Mouse (Mus musculus) fat pad, adult 2 months (tissue): Measurements from ENCODE around the gene Gtf2a2.

Source experiments
- DNase-seq: peaks from one replicate; pipeline ENCODE4 v3.0.0-alpha.2; 2011; ENCODE audit warnings: low read depth, low spot score; ENCODE audit errors: extremely low read depth

Gtf2a2 gene

DNA sequence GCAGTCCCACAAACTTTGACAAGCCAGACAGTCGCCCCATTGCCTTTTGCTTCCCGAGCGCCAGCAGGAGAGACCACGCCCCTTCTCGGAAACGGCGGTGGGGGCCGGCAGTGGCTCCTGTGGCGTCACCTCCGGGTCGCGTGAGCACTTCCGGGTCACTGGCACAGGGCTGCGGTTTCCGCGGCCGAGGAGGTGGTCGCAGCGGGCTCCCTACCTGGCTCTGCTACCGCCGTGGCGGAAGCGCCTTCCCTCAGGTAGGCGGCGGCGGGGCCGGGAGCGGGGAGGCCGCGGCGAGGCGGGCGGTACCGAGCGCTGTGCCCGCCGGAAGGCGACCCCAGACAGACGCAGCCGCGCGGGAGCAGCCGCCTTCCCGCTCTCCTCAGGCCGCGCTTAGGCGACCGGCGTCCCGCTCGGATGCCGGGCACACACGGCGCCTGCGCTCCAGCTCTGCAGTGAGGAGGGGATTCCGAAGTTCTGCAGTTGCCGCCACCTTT lies at the start of gene Gtf2a2:
Gtf2a2 (plus strand) TSS at position 143 of the 494 bp plus-strand sequence.
- DNase-seq = no peak

DNA sequence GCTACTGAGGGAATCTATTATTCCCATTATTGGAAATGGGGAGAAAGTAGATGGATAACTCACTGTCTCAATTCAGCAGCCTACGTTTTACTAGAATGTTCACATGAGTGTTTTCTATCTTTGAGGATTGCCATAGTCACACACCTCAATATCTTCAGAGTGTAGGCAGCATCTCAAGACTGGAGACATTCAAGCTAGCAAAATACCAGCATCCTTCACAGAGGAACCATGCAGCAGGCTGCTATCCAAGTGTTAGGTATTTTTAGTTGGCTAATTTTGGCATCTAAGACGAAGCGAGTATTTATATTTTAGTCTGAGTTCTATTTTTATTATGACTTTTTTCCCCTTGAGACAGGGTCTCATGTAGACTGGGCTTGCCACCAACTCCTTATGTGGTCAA lies 48.0 kb upstream of the Gtf2a2 start:
- DNase-seq = no peak

DNA sequence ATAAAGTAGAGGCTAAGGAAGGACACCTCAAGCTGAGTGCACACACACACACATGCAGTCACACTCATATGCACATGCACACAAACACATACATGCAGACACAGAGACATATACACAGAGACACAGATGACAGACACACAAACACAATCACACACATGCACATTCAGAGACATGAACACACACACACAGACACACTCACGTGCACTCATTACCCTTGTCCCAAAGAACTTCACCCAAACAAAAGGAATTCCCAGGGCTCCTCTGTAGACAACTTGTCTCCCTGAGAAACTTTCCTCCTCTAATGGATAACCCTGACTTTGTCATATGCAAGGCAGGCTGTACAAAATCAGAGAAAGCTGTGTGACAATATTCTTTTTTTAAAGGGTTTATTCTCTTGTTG lies 26.8 kb upstream of the Gtf2a2 start:
- DNase-seq = no peak

DNA sequence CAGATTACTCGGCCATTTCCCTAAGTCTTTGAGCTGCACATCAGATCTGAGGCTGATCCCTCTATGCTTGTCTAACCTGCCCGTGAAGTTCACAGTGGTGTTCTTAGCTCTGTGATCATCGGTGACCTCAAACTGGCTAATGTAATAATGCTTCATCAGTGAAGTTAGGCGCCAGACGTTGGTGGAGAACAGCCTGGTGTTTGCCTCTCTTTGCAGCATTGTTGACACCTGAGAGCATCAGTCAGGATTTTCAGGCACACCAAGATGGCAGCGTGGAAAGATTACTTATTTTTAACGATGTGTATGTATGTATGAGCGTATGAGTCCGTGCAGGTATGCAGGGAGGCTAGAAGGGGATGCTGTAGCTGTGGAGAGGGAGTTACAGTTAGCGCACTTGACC lies 26.3 kb upstream of the Gtf2a2 start:
- DNase-seq = no peak

DNA sequence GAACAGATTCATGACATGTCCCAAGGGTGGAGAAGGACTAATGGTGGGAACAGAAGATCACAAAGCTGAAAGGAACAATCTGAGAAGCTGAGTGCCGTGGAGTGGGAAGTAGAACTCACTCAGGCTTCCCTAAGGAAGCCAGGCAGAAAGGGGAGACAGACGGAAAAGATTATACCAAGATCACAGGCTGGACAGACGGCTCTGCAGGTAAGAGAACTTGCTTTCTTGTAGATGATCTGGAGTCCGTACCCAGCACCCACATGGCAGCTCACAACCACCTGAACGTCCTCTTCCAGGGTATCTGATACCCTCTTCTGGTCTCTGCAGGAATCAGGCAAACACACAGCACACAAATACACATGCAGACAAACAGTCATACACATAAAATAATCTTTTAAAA lies 25.8 kb upstream of the Gtf2a2 start:
- no peak for DNase-seq

DNA sequence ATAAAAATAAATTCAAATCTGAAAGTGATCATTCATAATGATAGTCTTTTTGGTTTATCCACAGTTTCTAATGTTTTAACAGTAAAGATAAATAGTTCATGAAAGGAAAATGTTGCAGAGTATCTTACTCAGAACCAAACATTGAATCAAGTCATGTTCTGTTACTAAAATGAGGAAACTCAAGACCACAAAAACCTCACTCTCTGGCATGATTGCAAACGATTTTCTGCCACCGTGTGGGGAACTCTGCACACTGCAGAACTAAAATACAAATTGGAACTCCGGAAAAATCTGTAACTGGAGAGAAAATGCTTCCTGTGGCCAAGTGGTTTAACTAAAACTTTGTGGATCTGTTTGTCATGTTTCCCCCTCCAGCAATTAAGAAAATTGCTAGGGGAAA lies 24.8 kb upstream of the Gtf2a2 start:
- no peak for DNase-seq

DNA sequence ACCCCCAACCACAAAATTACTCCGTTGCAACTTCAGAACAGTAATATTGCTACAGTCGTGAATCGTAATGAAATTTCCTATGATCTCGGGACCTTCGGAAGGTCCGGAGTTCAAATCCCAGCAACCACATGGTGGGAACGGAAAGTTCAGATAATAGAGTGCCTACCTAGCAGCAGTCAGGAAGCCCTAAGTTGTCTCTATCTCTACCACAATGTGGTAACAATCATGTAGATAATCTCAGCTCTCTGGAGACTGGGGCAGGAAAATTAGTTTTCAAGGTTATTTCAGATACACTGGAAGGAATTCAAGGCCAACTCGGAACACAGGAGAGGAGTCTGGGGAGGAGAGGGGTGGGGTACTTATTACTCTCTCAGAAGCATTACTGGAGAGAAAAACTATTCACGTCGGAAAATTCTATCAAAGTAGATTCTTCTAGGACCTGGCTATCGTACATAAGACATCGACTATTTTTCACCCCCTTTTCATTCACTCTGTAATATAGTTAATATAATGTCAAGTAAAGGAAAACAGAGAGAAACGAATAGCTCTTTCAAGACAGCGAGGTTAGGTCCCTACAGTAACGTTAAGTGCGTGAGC lies 23.5 kb upstream of the Gtf2a2 start:
- DNase-seq = no peak

DNA sequence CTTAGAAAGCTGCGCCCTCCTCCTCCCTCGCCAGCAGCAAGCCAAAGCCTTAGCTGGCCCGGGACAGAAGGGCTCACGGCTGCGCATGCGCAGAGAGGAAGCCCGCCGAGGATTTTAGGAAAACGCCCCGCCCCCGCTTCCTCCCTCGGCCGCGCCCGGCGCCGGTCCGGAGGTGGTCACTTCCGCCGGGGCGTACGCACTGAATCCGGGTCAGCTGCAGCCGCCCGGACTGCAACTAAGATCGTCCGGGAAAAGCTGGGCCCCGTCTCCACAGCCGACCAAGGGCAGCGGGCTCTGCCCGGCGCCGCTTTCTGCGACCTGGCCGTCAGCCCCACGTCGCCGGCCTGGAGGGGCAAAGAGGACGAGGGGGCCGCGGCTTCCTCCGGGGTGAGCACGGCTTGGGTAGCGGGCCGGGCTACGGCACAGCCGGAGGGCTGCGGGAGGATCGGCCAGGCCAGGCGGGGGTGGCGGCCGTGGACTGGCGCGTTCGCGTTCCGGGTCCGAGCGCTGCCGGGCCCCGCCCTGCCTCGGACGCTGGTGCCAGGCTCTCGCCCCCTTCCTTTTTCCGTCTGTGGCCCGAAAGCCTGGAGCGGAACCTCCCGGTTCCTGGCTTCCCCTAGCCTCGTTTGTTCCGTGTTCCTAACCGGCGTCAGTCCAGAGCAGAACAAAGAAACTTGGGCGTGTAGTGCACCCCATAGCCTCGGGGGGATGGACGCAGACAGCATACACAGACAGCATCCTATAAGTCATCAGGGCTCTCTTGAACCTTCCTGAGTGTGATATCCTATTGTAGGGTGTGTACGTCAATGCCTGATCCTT lies 22.8 kb upstream of the Gtf2a2 start, which contains the start of gene Bnip2:
Bnip2 (plus strand) TSS at position 164 of the 819 bp plus-strand sequence.
- DNase-seq = peak; percentile 37

DNA sequence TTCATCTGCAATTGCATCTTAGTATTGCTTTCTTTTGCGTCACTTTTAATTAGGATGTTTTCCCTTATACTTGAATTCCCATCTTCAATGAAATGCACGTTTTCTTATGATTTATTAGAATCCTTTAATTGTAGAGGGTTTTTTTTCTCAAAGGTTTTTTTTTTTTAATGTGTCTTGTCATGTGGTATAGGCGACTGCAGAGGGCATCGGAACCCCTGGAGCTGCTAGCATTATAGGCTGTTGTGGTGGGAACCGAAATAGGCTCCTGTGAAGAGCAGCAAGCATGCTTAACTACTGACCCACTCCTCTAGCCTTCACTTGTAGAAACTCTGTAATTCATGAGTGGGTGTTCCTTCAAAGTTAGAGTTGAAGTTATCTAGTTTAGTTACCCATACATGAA lies 22.0 kb upstream of the Gtf2a2 start:
- no peak for DNase-seq

DNA sequence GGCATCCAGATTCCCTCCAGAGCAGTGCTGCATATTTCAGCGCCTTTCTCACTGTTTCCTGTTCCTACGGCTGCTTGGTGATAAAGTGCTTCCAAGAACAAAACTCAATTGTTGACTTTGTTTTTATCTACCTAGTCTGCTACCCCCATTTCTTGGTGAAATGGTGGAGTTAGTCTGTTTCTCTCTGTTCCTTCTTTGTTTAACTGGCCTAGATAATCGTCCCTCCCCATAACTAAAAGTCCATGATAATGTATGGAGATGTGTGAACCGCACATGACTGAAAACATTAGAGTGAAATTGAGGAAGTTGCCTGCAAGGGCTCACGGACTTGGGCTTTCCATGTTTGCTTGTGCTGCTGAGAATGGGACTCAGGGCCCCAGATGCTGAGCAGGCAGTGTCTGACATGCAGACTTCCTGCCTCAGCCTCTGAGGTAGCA lies 19.5 kb upstream of the Gtf2a2 start:
- DNase-seq = no peak

DNA sequence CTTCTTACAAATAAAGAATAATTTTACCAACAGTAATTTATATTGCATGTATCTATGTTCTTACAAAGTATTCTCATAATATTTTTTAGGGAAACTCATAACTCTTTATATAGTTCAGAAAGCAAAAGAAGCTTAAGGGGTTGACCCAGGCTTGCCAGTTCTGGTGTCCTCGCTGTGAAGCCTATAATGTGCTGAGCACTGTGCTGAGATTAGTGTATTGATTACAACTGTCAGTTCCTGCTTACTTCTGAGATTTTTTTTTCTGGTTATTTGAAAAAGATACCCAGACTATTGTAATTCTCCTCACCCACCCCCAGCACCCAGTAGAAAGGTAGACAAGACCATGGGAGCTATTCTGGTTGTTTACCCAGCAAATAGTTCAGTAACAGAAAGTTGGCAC lies 18.9 kb upstream of the Gtf2a2 start:
- no peak for DNase-seq

DNA sequence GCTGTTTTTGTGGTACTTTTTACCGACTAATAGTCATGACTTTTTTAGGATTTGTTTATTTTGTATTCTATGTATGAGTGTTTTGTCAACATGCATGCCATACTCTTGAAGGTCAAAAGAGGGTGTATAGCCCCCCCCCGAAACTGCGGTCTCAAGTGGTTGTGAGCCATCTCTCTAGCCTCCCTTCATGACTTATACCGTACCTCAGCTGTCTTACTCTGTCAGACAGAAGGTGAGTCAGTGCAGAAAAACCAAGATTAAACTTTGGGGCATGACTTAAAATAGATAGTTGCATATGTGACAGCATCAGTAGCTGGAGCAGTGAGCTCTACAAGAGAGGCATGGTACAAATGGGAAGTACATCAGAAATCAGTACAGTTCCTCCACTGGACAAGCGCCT lies 17.8 kb upstream of the Gtf2a2 start:
- DNase-seq = no peak

DNA sequence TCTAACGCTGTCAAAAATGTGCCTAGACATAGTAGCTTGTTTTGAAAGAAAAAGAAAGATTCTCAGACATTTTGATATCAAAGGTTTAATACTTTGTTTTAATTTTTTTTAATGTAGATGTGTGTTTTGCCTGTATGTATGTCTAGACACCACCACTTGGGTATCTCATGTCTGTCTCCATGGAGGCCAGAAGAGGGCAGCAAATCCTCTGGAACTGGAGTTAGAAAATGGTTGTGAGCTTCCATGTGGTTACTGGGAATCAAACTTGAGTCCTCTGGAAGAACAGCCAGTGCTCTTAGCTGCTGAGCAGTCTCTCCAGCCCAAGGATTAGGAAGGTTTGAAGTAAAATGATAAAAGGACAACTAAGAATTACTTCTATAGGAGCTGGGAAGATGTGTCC lies 13.0 kb upstream of the Gtf2a2 start:
- DNase-seq = no peak

DNA sequence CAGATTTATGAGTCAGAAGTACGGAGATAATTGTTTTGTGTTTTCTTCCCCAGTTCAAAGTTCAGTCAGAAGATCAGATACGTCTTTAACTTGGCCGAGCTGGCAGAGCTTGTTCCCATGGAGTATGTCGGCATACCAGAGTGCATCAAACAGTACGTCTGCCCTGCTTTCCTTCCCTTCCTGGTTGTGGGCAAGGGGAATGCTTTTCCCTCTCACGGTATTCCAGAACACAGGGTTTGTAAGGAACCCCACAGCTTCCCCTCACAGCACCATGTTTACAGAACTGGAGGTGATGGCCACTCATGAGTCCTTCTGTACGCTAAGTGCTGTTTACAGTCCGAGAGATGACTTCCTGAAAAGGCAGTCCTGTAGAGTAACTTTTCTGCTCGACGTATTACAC lies 8.8 kb upstream of the Gtf2a2 start:
- DNase-seq = no peak

DNA sequence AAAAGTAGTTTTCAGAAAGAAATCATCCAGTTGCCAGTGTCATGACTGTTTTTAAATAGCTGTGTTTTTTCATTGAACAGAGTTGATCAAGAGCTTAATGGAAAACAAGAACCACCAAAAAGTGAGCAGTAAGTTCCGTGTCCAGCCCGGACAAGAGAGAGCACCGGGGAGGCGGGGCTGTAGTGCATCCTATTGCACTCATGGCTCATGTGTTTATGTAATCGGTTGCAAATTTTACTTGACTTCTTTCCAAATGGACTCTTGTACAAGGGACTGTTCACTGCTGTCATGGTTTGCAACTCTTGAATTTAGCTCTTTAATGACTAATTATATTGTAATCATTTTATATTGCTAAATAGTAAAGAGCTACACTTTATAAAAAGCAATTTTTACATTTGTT lies 5.4 kb upstream of the Gtf2a2 start:
- no peak for DNase-seq

DNA sequence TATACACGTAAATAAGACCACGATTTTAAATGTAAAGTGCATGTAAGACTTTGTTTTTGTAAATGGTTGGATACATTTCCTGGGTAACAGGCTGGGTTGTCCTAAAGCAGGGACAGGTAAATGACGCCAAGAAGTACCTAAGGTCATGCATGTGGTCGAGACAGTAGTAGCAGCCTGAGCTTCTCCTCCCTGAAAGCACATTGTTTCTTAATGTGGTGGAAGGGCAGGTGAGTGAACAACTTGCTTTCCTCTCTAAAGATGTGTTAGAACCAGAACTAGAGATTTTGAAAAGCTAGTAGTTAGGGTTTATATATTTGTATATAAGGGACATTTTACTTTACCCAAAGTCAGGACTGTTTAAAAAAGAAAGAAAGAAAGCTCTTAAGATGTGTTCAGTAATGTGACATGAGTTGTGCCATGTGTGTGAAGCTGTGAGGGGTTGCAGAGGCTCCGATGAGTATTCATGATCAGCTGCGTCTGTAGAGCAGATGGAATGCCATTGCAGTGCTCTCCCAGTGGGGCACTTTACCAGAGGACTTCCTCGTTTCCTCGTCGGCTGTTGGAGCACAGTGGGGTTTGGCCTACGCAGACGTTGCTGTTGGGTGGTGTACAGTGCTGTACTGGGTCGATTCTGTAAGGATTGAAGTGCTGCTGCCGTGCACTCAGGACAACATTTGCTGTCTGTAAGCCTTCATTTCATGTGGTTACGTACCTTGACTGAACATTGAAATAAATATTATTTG lies 4.7 kb upstream of the Gtf2a2 start:
- no peak for DNase-seq

DNA sequence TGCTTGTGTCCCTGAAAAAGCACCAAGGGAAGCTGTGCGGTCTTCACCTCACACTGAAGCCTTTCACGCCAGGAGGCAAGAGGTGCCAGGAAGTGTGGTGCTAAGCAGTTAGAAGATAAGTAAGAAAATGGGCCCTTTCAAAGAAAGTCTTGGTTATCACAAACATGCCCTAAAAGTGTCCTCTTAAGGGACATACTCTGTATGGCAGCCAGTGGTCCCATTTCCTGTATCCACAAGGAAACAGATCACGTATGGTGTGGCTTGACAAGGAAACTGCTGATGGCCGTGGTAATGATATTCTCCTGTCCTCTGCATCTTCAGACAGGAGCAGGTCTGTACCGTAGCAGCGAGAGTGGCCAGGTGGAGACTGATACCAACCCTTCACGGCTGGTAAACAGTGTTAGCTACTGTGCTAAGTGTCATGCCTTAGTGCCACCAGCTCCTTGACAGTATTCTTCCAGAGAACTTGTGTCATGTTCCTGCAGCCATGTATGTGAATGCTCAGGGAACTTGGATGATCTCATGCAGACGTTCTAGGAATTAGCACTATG lies 2.5 kb upstream of the Gtf2a2 start:
- no peak for DNase-seq

DNA sequence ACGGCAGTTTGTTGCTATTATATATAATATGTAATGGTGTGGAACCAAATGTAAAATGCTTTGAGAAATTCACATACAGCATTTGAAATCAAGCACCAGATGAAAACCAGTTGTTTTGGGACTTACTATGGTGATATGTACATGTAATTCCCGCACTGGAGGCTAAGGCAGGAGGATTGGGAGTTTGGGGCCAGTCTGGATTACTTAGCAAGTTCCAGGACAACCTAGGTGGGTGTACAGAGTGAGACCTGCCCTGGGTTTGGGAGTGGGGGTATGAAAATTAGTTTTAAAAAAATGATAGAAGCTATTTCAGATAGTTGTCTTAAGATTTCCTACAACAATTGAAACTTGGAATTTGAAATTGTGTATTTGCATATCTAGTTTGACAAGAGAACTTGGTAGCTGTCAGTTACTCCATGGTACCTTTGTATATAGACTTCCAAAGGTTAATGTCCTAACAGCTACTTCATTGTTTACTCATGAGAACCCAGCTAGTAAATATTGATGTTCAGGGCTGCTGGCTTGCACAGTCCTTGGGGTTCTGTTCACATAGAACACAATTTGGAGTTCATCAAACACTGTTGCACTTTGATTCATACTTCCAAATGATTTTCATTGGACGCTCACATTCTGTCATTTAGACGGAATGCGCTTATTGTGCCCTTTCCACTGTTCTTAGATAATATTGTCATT lies 1.4 kb upstream of the Gtf2a2 start:
- no peak for DNase-seq

DNA sequence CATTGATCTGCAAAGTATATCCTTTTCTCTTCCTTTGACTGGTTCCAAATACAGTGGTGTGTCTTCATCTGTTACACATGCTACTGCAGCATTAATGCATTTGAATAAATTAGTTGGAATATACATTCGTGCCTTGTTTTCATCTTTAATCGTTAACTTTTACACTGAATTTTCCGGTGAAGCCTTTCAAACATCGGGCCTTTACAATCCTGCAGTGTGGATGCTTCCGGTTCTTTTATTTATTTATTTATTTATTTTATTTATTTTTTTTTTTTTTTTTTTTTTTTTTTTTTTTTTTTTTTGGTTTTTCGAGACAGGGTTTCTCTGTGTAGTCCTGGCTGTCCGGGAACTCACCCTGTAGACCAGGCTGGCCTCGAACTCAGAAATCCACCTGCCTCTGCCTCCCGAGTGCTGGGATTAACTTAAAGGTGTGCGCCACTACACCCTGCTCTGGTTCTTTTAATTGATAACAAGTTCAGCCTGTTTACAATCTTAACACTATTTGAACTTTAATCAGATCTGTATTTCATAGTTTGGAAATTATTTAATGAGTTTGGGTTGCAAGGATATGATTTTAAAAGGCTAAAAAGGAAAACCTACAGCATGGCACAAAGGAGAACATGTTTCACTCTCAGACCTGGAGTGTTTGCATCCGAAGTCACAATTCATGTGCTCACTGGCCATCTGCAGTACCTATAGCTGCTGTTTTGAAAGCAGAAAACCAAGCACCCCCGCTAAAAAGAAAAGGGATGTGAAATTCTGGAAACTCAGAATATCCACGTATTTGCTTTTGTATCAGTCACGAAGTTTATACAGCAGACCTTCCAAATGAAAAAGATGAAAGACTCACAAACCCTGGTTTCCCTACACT lies 578 bp upstream of the Gtf2a2 start:
- DNase-seq = no peak

DNA sequence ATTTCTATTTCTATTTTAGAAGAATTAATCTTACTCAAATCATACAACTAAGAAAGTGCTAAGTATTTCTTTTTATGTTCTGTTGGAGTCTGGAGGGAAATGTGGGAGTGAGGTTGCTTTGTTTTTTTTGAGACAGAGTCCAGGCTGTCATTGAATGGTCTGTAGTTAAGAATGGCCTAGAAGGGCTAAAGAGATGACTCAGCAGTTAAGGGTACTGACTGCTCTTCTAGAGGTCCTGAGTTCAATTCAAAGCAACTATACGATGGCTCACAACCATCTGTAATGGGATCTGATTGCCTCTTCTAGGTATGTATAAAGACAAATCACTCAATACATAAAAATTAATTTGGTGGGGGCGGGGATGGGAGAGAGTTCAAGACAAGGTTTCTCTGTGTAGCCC lies 3.3 kb downstream of the Gtf2a2 start:
- no peak for DNase-seq
